Mouse (Mus musculus) cerebellum, postnatal 14 days (tissue): ENCODE data around the gene Pagr1b.

Experiments used
- DNase-seq, 2 experiments: peaks; one replicate each; pipeline ENCODE4 v3.0.0; 2021; ENCODE audit warnings: mixed read lengths in 2 of 2

Gene Pagr1b

GRCm38 (mm10) chr7:127019306-127019960 is 3.1 kb upstream of the Pagr1b start:
- DNase-seq = peak in 1 of 2 experiments; percentile 29

GRCm38 (mm10) chr7:127018416-127019305 is 2.4 kb upstream of the Pagr1b start:
- peak in 1 of 2 experiments; percentile 25 for DNase-seq

GRCm38 (mm10) chr7:127017950-127018345 is 1.7 kb upstream of the Pagr1b start:
- no peak for DNase-seq

- peak; percentile 98 for DNase-seq
Measured at GRCm38 (mm10) chr7:127016971-127017949, 976 bp upstream of the Pagr1b start, which contains the start of gene Pagr1a. Pagr1a (minus strand) TSS chr7:127017352.

- DNase-seq = peak in 1 of 2 experiments; percentile 73
Measured at GRCm38 (mm10) chr7:127016486-127016938, 228 bp upstream of the Pagr1b start.

GRCm38 (mm10) chr7:127016081-127016480 is 203 bp downstream of the Pagr1b start:
- DNase-seq = peak; percentile 59 to 73

- no peak for DNase-seq
Measured at GRCm38 (mm10) chr7:127014993-127015392, 1.3 kb downstream of the Pagr1b start.

- DNase-seq = peak; percentile 43 to 50
Measured at GRCm38 (mm10) chr7:127014320-127014719, 2.0 kb downstream of the Pagr1b start, which contains the start of gene Mvp. Mvp (minus strand) TSS chr7:127014621.

- no peak for DNase-seq
Measured at GRCm38 (mm10) chr7:127013385-127013784, 2.9 kb downstream of the Pagr1b start.

- DNase-seq = no peak
Measured at GRCm38 (mm10) chr7:127012845-127013244, 3.4 kb downstream of the Pagr1b start.

GRCm38 (mm10) chr7:127012374-127012773 is 3.9 kb downstream of the Pagr1b start:
- DNase-seq = no peak

GRCm38 (mm10) chr7:127011717-127012116 is 4.6 kb downstream of the Pagr1b start:
- peak in 1 of 2 experiments; percentile 44 for DNase-seq

- no peak for DNase-seq
Measured at GRCm38 (mm10) chr7:127011051-127011450, 5.2 kb downstream of the Pagr1b start.

GRCm38 (mm10) chr7:127009307-127010085 is 6.8 kb downstream of the Pagr1b start:
- peak; percentile 67 to 73 for DNase-seq

GRCm38 (mm10) chr7:127008239-127009019 is 7.9 kb downstream of the Pagr1b start:
- peak; percentile 92 to 96 for DNase-seq

- DNase-seq = peak in 1 of 2 experiments; percentile 43
Measured at GRCm38 (mm10) chr7:127007313-127008024, 8.8 kb downstream of the Pagr1b start.

- no peak for DNase-seq
Measured at GRCm38 (mm10) chr7:127004122-127004875, 12.0 kb downstream of the Pagr1b start.

GRCm38 (mm10) chr7:127003620-127004019 is 12.7 kb downstream of the Pagr1b start:
- DNase-seq = no peak

GRCm38 (mm10) chr7:126999568-126999967 is 16.7 kb downstream of the Pagr1b start:
- no peak for DNase-seq
